Mouse (Mus musculus): Measurements from ENCODE around the gene Nsun4. TPM values are rescaled to one million over a fixed set of nuclear protein-coding genes. Genes with fewer than 3 reads are reported as not detected.

The Nsun4 gene
- polyA plus RNA-seq, 1 experiment from 2014 or later = 19.8 TPM

- H3K9me3 ChIP-seq = no peaks in the 10 kb centered on the region
- no peak overlapping the region for H3K9ac ChIP-seq
- H3K4me2 ChIP-seq (replicated peaks) = peak overlapping the region; percentile 91
- H3K4me3 ChIP-seq = peak overlapping the region; percentile 10; the same call in 1 of the 2 replicates
- peaks cover 27% of the 10 kb centered on the region for H3K4me1 ChIP-seq
- 45% methylated on average over 4 of the region's 4 CpGs for WGBS
- peaks cover 25% of the 10 kb centered on the region for H3K36me3 ChIP-seq
- no peaks in the 10 kb centered on the region for H3K27me3 ChIP-seq
- no peak overlapping the region for H3K27ac ChIP-seq
- no peak for ATAC-seq (ENCODE audit: low FRiP score, low read depth)
Measured at GRCm38 (mm10) chr4:116073146-116073545, 19.5 kb upstream of the Nsun4 start.

- H3K4me1 ChIP-seq = peaks cover 15% of the 10 kb centered on the region
- H3K9me3 ChIP-seq = no peaks in the 10 kb centered on the region
- no peaks in the 10 kb centered on the region for H3K27me3 ChIP-seq
- peaks cover 51% of the 10 kb centered on the region for H3K36me3 ChIP-seq
- 63% methylated on average over 6 of the region's 6 CpGs for WGBS
- H3K4me2 ChIP-seq (replicated peaks) = no peak overlapping the region
- H3K4me3 ChIP-seq = no peak overlapping the region
- no peak overlapping the region for H3K27ac ChIP-seq
- no peak for ATAC-seq (ENCODE audit: low FRiP score, low read depth)
- H3K9ac ChIP-seq = no peak overlapping the region
Measured at GRCm38 (mm10) chr4:116070116-116070515, 16.4 kb upstream of the Nsun4 start.

- whole genome bisulfite sequencing = 50% methylated on average over 1 of the region's 1 CpGs
- no peaks in the 10 kb centered on the region for H3K9me3 ChIP-seq
- peaks cover 34% of the 10 kb centered on the region for H3K36me3 ChIP-seq
- no peaks in the 10 kb centered on the region for H3K4me1 ChIP-seq
- no peaks in the 10 kb centered on the region for H3K27me3 ChIP-seq
- no peak overlapping the region for H3K4me3 ChIP-seq
- no peak overlapping the region for H3K9ac ChIP-seq
- H3K4me2 ChIP-seq (replicated peaks) = no peak overlapping the region
- no peak overlapping the region for H3K27ac ChIP-seq
- ATAC-seq (ENCODE audit: low FRiP score, low read depth) = no peak
Measured at GRCm38 (mm10) chr4:116063855-116064254, 10.2 kb upstream of the Nsun4 start.

DNA sequence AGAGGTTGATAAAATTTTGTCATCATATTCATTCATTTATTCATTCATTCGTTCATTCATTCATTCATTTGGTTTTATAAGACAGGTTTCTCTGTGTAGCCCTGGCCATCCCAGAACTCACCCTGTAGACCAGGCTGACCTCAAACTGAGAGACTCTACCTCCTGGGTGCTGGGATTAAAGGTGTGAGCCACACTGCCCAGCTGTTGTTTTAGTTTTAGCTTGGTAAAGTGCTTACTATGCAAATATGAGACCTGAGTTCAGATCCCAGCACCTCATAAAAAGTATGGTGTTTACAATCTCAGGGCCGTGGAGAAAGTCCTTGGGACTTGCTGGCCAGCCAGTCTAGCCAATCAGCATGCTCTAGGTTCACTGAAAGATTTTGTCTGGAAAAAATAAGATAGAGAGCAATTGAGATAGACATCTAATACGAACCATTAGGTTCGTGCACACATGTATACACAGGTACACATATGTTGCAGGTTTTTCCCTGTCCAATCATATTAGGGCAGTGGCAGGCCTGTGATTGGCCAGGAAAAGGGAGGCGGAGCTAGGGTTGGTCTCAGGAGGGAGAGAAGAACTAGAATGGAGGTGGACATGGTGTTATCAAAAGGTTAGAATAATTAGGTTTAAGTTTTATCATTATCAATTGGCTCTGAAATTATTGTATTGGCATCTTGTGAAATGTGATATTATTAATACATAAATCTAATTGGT lies 5.5 kb upstream of the Nsun4 start:
- 73% methylated on average over 5 of the region's 5 CpGs for WGBS
- H3K27me3 ChIP-seq = no peaks in the 10 kb centered on the region
- H3K27ac ChIP-seq = no peak overlapping the region
- H3K4me1 ChIP-seq = no peaks in the 10 kb centered on the region
- H3K4me2 ChIP-seq (replicated peaks) = no peak overlapping the region
- no peaks in the 10 kb centered on the region for H3K36me3 ChIP-seq
- H3K9me3 ChIP-seq = no peaks in the 10 kb centered on the region
- no peak overlapping the region for H3K9ac ChIP-seq
- no peak overlapping the region for H3K4me3 ChIP-seq
- no peak for ATAC-seq (ENCODE audit: low FRiP score, low read depth)

- H3K4me2 ChIP-seq (replicated peaks) = no peak overlapping the region
- no peak overlapping the region for H3K9ac ChIP-seq
- no peak overlapping the region for H3K27ac ChIP-seq
- peaks cover 1% of the 10 kb centered on the region for H3K4me1 ChIP-seq
- 0% methylated on average over 1 of the region's 1 CpGs for WGBS
- no peak for ATAC-seq (ENCODE audit: low FRiP score, low read depth)
- H3K4me3 ChIP-seq = no peak overlapping the region
- H3K36me3 ChIP-seq = no peaks in the 10 kb centered on the region
- H3K27me3 ChIP-seq = no peaks in the 10 kb centered on the region
- H3K9me3 ChIP-seq = no peaks in the 10 kb centered on the region
Measured at GRCm38 (mm10) chr4:116057559-116057958, 3.9 kb upstream of the Nsun4 start.

GRCm38 (mm10) chr4:116052526-116053293 lies 966 bp downstream of the Nsun4 start:
- no peaks in the 10 kb centered on the region for H3K27me3 ChIP-seq
- H3K9ac ChIP-seq = peak overlapping the region; percentile 69
- peak overlapping the region; percentile 83 for H3K4me2 ChIP-seq (replicated peaks)
- WGBS = 8% methylated on average over 22 of the region's 22 CpGs
- peaks cover 7% of the 10 kb centered on the region for H3K4me1 ChIP-seq
- ATAC-seq (ENCODE audit: low FRiP score, low read depth) = no peak; the same call in 1 of the 2 replicates
- H3K4me3 ChIP-seq = peak overlapping the region; percentile 64
- no peaks in the 10 kb centered on the region for H3K9me3 ChIP-seq
- H3K36me3 ChIP-seq = peaks cover 11% of the 10 kb centered on the region
- peak overlapping the region; percentile 90 for H3K27ac ChIP-seq

DNA sequence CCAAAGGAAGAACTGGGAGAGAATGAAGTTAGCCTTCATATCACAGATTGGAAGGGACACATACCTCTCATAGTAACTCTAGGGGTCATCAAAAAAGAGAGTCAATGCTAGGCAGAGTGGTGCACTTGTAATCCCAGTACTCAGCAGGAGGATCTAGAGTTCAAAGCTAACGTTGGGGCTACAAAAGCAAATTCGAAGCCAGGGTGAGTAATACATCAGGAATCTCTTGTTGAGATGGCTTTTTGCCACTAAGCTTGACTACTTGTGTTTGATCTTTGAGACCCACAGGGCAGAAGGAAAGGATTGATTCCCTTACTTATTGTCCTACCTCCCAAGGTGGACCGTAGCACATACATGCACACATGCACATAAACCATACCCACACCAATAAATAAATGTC lies 4.5 kb downstream of the Nsun4 start:
- peaks cover 7% of the 10 kb centered on the region for H3K4me1 ChIP-seq
- H3K4me3 ChIP-seq = no peak overlapping the region
- H3K27ac ChIP-seq = no peak overlapping the region
- H3K9me3 ChIP-seq = no peaks in the 10 kb centered on the region
- no peak overlapping the region for H3K4me2 ChIP-seq (replicated peaks)
- peaks cover 23% of the 10 kb centered on the region for H3K36me3 ChIP-seq
- no peak overlapping the region for H3K9ac ChIP-seq
- ATAC-seq (ENCODE audit: low FRiP score, low read depth) = no peak
- WGBS = 84% methylated on average over 3 of the region's 3 CpGs
- no peaks in the 10 kb centered on the region for H3K27me3 ChIP-seq

GRCm38 (mm10) chr4:116048130-116048920 lies 5.4 kb downstream of the Nsun4 start:
- Histone ChIP-seq H3K4me2 (replicated peaks) (no peak overlapping the region), H3K27ac (no peak overlapping the region), H3K9me3 (no peaks in the 10 kb centered on the region), H3K27me3 (no peaks in the 10 kb centered on the region), H3K4me3 (no peak overlapping the region), H3K4me1 (peaks cover 7% of the 10 kb centered on the region), H3K36me3 (peaks cover 31% of the 10 kb centered on the region), H3K9ac (0 out of 2 replicates have a peak overlapping the region, but pooled peaks have one; percentile 26)
- 77% methylated on average over 7 of the region's 7 CpGs for WGBS
- ATAC-seq (ENCODE audit: low FRiP score, low read depth) = no peak

DNA sequence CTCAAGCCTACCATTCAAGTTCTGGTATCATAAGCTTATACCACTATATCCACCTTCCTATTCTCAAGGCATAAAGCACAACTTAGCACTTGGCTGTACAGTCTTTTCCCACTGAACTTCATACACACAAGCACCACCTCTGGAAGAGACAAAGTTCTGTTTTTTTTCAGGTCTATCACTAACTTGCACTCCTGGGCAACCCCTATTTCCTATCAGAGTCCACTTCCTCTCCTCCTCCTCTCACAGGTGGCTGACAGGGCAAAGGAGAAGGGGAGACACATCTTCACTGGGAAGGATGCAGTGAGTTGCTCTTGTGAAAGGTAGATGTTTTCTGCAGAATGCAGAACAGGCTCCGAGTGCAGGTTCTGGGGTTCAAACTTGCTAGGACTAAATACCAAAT lies 6.0 kb downstream of the Nsun4 start:
- no peak for ATAC-seq (ENCODE audit: low FRiP score, low read depth)
- Histone ChIP-seq H3K4me1 (peaks cover 7% of the 10 kb centered on the region), H3K27me3 (no peaks in the 10 kb centered on the region), H3K27ac (no peak overlapping the region), H3K4me3 (no peak overlapping the region), H3K4me2 (replicated peaks) (no peak overlapping the region), H3K9ac (no peak overlapping the region), H3K36me3 (peaks cover 38% of the 10 kb centered on the region), H3K9me3 (no peaks in the 10 kb centered on the region)
- 91% methylated on average over 1 of the region's 1 CpGs for WGBS

DNA sequence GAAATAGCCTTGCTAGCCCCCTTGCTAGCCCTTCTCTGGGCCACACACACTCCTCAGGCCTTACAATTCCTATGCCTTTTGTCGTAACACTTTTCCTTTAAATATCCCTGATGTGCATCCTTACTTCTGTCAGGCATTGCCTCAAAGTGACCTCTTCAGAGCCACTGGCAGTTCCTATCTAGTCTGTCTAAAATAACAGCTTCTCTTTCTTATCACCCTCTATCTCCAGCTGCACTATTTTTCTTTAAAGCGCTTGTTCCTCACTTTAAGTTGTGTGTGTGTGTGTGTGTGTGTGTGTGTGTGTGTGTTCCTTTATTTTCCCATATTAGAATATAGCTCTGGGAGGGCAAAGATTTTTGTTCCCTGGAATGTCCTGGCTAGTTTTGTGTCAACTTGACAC lies 7.1 kb downstream of the Nsun4 start:
- Histone ChIP-seq H3K27me3 (no peaks in the 10 kb centered on the region), H3K4me1 (no peaks in the 10 kb centered on the region), H3K4me2 (replicated peaks) (no peak overlapping the region), H3K4me3 (no peak overlapping the region), H3K36me3 (peaks cover 46% of the 10 kb centered on the region), H3K9me3 (no peaks in the 10 kb centered on the region), H3K9ac (no peak overlapping the region), H3K27ac (no peak overlapping the region)
- no peak for ATAC-seq (ENCODE audit: low FRiP score, low read depth)
- WGBS = 92% methylated on average over 2 of the region's 2 CpGs

DNA sequence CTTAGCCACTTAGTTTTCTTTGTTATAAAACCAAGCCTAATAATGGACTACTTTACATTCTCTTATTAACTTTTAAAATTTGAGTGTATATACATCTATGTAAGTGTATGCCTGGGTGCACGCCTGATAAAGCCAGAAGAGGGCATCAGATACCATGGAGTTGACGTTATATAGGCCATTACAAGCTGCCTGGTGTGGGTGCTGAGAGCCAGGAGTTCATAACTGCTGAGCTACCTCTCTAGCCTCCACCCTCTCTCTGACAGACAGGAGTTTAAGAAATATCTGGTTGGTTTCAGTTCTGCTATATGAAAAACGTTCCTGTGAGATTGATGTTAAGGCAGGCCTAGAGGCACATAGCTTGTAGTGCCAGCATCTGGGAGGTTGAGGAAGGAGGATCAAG lies 11.5 kb downstream of the Nsun4 start:
- Histone ChIP-seq H3K36me3 (peaks cover 51% of the 10 kb centered on the region), H3K27me3 (no peaks in the 10 kb centered on the region), H3K9ac (no peak overlapping the region), H3K4me3 (no peak overlapping the region), H3K27ac (no peak overlapping the region), H3K4me2 (replicated peaks) (no peak overlapping the region), H3K9me3 (no peaks in the 10 kb centered on the region), H3K4me1 (no peaks in the 10 kb centered on the region)
- WGBS = 74% methylated on average over 3 of the region's 3 CpGs
- no peak for ATAC-seq (ENCODE audit: low FRiP score, low read depth)

DNA sequence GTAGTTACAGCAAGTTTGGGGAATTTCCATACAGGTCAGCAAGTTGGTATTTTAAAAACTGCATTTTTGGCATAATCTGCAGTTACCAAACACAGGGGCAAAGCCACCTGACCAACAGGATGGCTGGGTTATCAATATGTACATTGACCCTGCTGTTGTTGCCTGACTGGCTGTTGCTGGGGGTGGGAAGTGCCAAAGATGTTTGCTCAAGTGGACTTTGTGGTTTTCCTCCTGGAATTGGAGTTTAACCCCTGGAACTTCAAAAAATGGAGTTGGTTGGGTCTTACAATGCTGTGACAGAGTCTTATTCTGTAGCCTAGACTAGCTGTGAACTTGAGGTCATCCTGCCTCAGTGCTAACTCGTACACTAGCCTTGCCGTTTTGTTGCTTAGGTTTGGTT lies 13.2 kb downstream of the Nsun4 start:
- 89% methylated on average over 2 of the region's 2 CpGs for WGBS

More for the DNA sequence above, 13.2 kb downstream of the Nsun4 start:
- Histone ChIP-seq H3K9me3 (no peaks in the 10 kb centered on the region), H3K27ac (no peak overlapping the region), H3K36me3 (peaks cover 59% of the 10 kb centered on the region), H3K27me3 (no peaks in the 10 kb centered on the region), H3K9ac (no peak overlapping the region), H3K4me1 (no peaks in the 10 kb centered on the region), H3K4me2 (replicated peaks) (no peak overlapping the region), H3K4me3 (no peak overlapping the region)
- no peak for ATAC-seq (ENCODE audit: low FRiP score, low read depth)
